Comparison of ENCODE assay signal across 22 mouse cellular contexts in genomic region chr17:56936731-56937130, GRCm38 (mm10). TPM values are rescaled to one million over a fixed set of nuclear protein-coding genes. Genes with fewer than 3 reads are reported as not detected.
"Had no signal": no experiment of that assay in that cellular context is flagged by ENCODE, and none has a peak within 500 bp of the region (broad histone marks: within the 10 kb centered on the region; RNA-seq: fewer than 3 reads in every experiment).

No protein-coding gene starts in this region.

- DNase-seq: cerebellum, adult 8-10 months; cerebellum, adult 9-10 months; cerebellum, adult 9-11 months; cerebellum, postnatal 10 days; cerebellum, postnatal 14 days; cerebellum, postnatal 25 days; cerebellum, postnatal 36 days; embryo, embryonic 11 days; gastrocnemius, adult 2 months; gastrocnemius, postnatal 10 days; gastrocnemius, postnatal 14 days; gastrocnemius, postnatal 25 days; gastrocnemius, postnatal 36 days; heart, adult 18-20 months; heart, adult 2 months had no signal

RNA-seq across cellular contexts. Expression of gene Acer1, which starts 45.2 kb away (rescaled TPM):
- total RNA-seq: common myeloid progenitor, adult 5-6 weeks; forebrain, postnatal 0 days; gastrocnemius, adult 18-20 months; gastrocnemius, adult 2 months; gastrocnemius, adult 8-10 months; gastrocnemius, postnatal 10 days; gastrocnemius, postnatal 14 days; gastrocnemius, postnatal 25 days; gastrocnemius, postnatal 36 days; gastrocnemius, postnatal 4 days; granulocyte monocyte progenitor cell, adult 5-6 weeks; heart, adult 18-20 months; heart, adult 2 months; heart, adult 8-10 months had no signal
